Mouse (Mus musculus) midbrain, embryonic 15.5 days (tissue): Measurements from ENCODE around the gene Fosl1. TPM values are rescaled to one million over a fixed set of nuclear protein-coding genes. Genes with fewer than 3 reads are reported as not detected.

Experiments used
- polyA plus RNA-seq: library from polyadenylated mRNA; unstranded; fragments of >200 nt; fragmentation: Nextera tagmentation; extraction: Ambion mirVana; gene quantifications from 2 replicates; pipeline ENCODE4 v1.2.1, GENCODE M21; 2015

Fosl1 gene
- polyA plus RNA-seq, 1 experiment from 2014 or later, result not detected

Other genes starting within 250 kb of the Fosl1 start
- gene Pacs1, start 174.4 kb upstream of the Fosl1 start, polyA plus RNA-seq, result 55.3 and 55.7 TPM in 2 replicates
- 350 and 352 TPM in 2 replicates for gene Sf3b2, start 152.1 kb upstream of the Fosl1 start, polyA plus RNA-seq
- 47.2 and 50.3 TPM in 2 replicates for gene Gal3st3, start 149.2 kb upstream of the Fosl1 start, polyA plus RNA-seq
- not detected in 2 replicates for gene Catsper1, start 111.8 kb upstream of the Fosl1 start, polyA plus RNA-seq
- 5.9 and 7.2 TPM in 2 replicates for gene Cst6, start 98.0 kb upstream of the Fosl1 start, polyA plus RNA-seq
- 43.6 and 43.8 TPM in 2 replicates for gene Eif1ad, start 80.8 kb upstream of the Fosl1 start, polyA plus RNA-seq
- 307 and 337 TPM in 2 replicates for gene Banf1, start 80.4 kb upstream of the Fosl1 start, polyA plus RNA-seq
- gene Sart1, start 58.8 kb upstream of the Fosl1 start, polyA plus RNA-seq, result 72.5 and 77.3 TPM in 2 replicates
- gene Tsga10ip, start 45.0 kb upstream of the Fosl1 start, polyA plus RNA-seq, result not detected in 2 replicates
- 291 and 296 TPM in 2 replicates for gene Drap1, start 22.6 kb upstream of the Fosl1 start, polyA plus RNA-seq
- 71.5 and 74.9 TPM in 2 replicates for gene AI837181, start 22.4 kb upstream of the Fosl1 start, polyA plus RNA-seq
- gene Ccdc85b, start 10.3 kb downstream of the Fosl1 start, polyA plus RNA-seq, result 11.7 and 13.2 TPM in 2 replicates
- gene Fibp, start 13.1 kb downstream of the Fosl1 start, polyA plus RNA-seq, result 180 and 185 TPM in 2 replicates
- 5.4 and 6.5 TPM in 2 replicates for gene Ctsw, start 21.0 kb downstream of the Fosl1 start, polyA plus RNA-seq
- gene Efemp2, start 26.4 kb downstream of the Fosl1 start, polyA plus RNA-seq, result 41.3 and 45.9 TPM in 2 replicates
- gene Mus81, start 40.9 kb downstream of the Fosl1 start, polyA plus RNA-seq, result 54.3 and 60.2 TPM in 2 replicates
- gene Cfl1, start 42.9 kb downstream of the Fosl1 start, polyA plus RNA-seq, result 3,624 and 3,631 TPM in 2 replicates
- 0.17 TPM in 1 of 2 replicates, not detected in the other for gene 1700020D05Rik, start 56.2 kb downstream of the Fosl1 start, polyA plus RNA-seq
- 106 and 111 TPM in 2 replicates for gene Snx32, start 63.0 kb downstream of the Fosl1 start, polyA plus RNA-seq
- gene Ovol1, start 113.1 kb downstream of the Fosl1 start, polyA plus RNA-seq, result 0.10 and 0.13 TPM in 2 replicates
- 3.0 and 3.1 TPM in 2 replicates for gene Ap5b1, start 120.5 kb downstream of the Fosl1 start, polyA plus RNA-seq
- 56.2 and 57.7 TPM in 2 replicates for gene Rnaseh2c, start 154.3 kb downstream of the Fosl1 start, polyA plus RNA-seq
- 82.3 and 84.7 TPM in 2 replicates for gene Kat5, start 162.7 kb downstream of the Fosl1 start, polyA plus RNA-seq
- 36.9 and 39.2 TPM in 2 replicates for gene Rela, start 189.9 kb downstream of the Fosl1 start, polyA plus RNA-seq
- gene Sipa1, start 216.2 kb downstream of the Fosl1 start, polyA plus RNA-seq, result 17.1 and 19.6 TPM in 2 replicates
- gene Map3k11, start 241.2 kb downstream of the Fosl1 start, polyA plus RNA-seq, result 12.5 and 14.0 TPM in 2 replicates
- gene Pcnx3, start 241.4 kb downstream of the Fosl1 start, polyA plus RNA-seq, result 29.2 TPM in 2 replicates